Mouse (Mus musculus) lung, embryonic 15.5 days (tissue): ENCODE measurements at regions not wholly inside any gene's neighbourhood (a gene's known extent, or its start where the extent isn't known, plus 50 kb on each side); places are given as distances from the start of the nearest gene placed in this dataset.
"Not testable (repeated sequence)": the region's sequence is repeated elsewhere in the genome, so short reads cannot be mapped to it uniquely, and the experiment has no call there.

Source experiments
- ATAC-seq: fragments of 200-750 bp; cut with Nextera tagmentation; 2 replicates; pipeline ENCODE4 v1.8.0; 2017; ENCODE audit warnings: moderate number of reproducible peaks, borderline replicate concordance; ENCODE audit not compliant: low FRiP score, low TSS enrichment; ENCODE audit errors: extremely low read depth
- H3K27ac ChIP-seq: fragments of 300-500 bp; sonication (generic); 2 replicates; pipeline ENCODE4 v1.5.1; 2015; ENCODE audit warnings: moderate library complexity, mild to moderate bottlenecking, inconsistent platforms
- H3K27me3 ChIP-seq: fragments of 300-500 bp; sonication (generic); 2 replicates; pipeline ENCODE4 v1.6.1; 2015; ENCODE audit warnings: inconsistent platforms
- H3K36me3 ChIP-seq: fragments of 300-500 bp; sonication (generic); 2 replicates; pipeline ENCODE4 v1.6.1; 2015; ENCODE audit warnings: inconsistent platforms
- H3K4me1 ChIP-seq: fragments of 300-500 bp; sonication (generic); 2 replicates; pipeline ENCODE4 v1.6.1; 2015; ENCODE audit warnings: inconsistent platforms
- H3K4me2 ChIP-seq: fragments of 300-500 bp; sonication (generic); 2 replicates; pipeline ENCODE4 v1.6.1; 2015; ENCODE audit warnings: inconsistent platforms, mild to moderate bottlenecking, moderate library complexity
- H3K4me3 ChIP-seq: fragments of 300-500 bp; sonication (generic); 2 replicates; pipeline ENCODE4 v1.5.1; 2015; ENCODE audit warnings: mild to moderate bottlenecking, inconsistent platforms
- H3K9ac ChIP-seq: fragments of 300-500 bp; sonication (generic); 2 replicates; pipeline ENCODE4 v1.6.1; 2015; ENCODE audit warnings: inconsistent platforms
- H3K9me3 ChIP-seq: fragments of 300-500 bp; sonication (generic); 2 replicates; pipeline ENCODE4 v1.6.1; 2016; ENCODE audit warnings: inconsistent platforms
- WGBS: fragments of 180-500 bp; shearing (Covaris S2); methylation state at CpG from one replicate; pipeline ENCODE4 v1.1.7; 2015; 5-methylcytosine and 5-hydroxymethylcytosine counted together

DNA sequence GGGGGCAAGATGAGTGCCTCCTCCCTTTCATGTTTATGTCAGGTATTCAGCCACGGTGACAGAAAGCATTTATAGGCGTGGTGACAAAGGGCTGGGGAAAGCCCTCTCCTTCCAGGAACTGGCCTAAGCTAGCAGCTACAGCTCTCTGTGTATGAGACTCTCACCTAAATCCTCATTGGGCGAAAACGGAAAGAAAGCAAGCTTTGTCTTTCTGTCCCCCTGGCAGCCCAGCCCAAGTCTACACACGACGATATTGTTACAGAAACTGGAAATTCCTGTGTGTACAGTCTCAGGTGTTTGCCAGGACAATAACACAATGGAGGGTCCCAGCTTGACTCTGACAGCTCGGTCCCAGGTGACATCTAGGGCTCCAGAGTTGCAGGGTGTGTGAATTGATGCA lies 60.0 kb downstream of the Dact2 start:
- Histone ChIP-seq H3K9ac (no peak overlapping the region), H3K27ac (0 out of 2 replicates have a peak overlapping the region, but pooled peaks have one; percentile 11), H3K36me3 (no peaks in the 10 kb centered on the region), H3K9me3 (no peaks in the 10 kb centered on the region), H3K4me1 (0 out of 2 replicates have a peak, but pooled peaks cover 3% of the 10 kb centered on the region), H3K27me3 (no peaks in the 10 kb centered on the region), H3K4me3 (no peak overlapping the region), H3K4me2 (no peak overlapping the region)
- peak; percentile 13; the same call in 1 of the 2 replicates for ATAC-seq
- WGBS: 57% methylated on average over 7 of the region's 7 CpGs

- no peak overlapping the region for H3K4me3 ChIP-seq
- no peaks in the 10 kb centered on the region for H3K36me3 ChIP-seq
- no peak for ATAC-seq
- no peak overlapping the region for H3K27ac ChIP-seq
- no peaks in the 10 kb centered on the region for H3K9me3 ChIP-seq
- 82% methylated on average over 5 of the region's 5 CpGs for WGBS
- H3K4me2 ChIP-seq: no peak overlapping the region
- 0 out of 2 replicates have a peak, but pooled peaks cover 3% of the 10 kb centered on the region for H3K4me1 ChIP-seq
- H3K27me3 ChIP-seq: no peaks in the 10 kb centered on the region
- H3K9ac ChIP-seq: no peak overlapping the region
Measured at GRCm38 (mm10) chr17:14141669-14142068, 62.4 kb downstream of the Dact2 start.

DNA sequence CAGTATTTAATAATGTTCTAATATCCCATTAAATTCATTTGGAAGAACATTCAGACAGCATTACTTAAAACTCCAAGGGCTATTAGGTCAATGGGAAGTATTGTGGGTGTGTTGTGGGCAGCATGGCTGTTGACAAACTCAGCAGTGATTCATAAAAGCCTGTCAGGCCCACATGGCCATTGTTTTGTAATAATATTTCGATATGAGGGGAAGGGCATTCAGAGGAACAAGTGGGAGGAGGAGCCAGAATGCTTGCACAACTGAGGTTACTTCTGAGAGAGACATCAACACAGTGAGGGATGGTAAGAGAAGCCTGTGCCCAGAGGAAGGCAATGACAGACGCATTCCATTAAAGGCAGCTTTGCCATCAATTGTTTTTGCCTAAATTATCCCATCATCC lies 63.8 kb downstream of the Dact2 start:
- Histone ChIP-seq H3K36me3 (no peaks in the 10 kb centered on the region), H3K4me1 (0 out of 2 replicates have a peak, but pooled peaks cover 3% of the 10 kb centered on the region), H3K9ac (no peak overlapping the region), H3K9me3 (no peaks in the 10 kb centered on the region), H3K4me3 (no peak overlapping the region), H3K27ac (no peak overlapping the region), H3K27me3 (no peaks in the 10 kb centered on the region), H3K4me2 (no peak overlapping the region)
- 63% methylated on average over 2 of the region's 2 CpGs for WGBS
- no peak for ATAC-seq

GRCm38 (mm10) chr17:14138941-14139340 lies 65.2 kb downstream of the Dact2 start:
- H3K27me3 ChIP-seq: no peaks in the 10 kb centered on the region

DNA sequence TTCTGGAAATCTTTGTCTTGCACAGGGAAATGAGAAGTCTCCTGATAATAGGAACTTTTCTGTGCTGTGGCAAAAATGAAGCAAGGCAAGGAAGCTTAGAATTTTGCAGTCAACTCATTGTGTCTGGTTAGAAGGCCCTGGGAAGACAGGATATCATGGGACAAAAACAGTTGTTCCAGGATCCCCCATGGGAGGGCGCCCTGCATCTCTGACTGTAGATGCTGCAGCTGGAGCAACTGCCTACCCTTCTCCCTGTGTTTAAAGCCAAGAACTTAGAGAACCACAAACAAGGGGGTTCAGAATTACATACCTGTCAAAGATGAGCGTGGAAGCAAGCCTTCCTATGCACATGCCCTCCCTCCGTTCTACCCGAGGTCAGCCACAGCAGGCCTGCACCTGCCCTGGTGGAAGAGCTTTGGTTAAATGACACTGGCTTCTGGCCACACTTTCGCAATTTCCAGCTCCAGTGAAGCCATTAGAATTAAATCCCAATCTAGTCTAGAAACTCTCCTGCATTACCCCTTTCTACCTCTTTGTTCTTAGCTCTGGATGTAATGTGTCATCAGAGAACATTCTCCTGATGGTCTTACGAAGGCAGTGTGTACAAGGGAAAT lies 67.3 kb downstream of the Dact2 start:
- WGBS: 54% methylated on average over 6 of the region's 6 CpGs
- ATAC-seq: no peak
- H3K36me3 ChIP-seq: no peaks in the 10 kb centered on the region

More at GRCm38 (mm10) chr17:14138941-14139340, 65.2 kb downstream of the Dact2 start:
- no peak for ATAC-seq
- H3K9ac ChIP-seq: no peak overlapping the region
- no peaks in the 10 kb centered on the region for H3K36me3 ChIP-seq
- 60% methylated on average over 5 of the region's 5 CpGs for WGBS
- no peak overlapping the region for H3K4me2 ChIP-seq
- H3K4me3 ChIP-seq: no peak overlapping the region
- H3K27ac ChIP-seq: no peak overlapping the region
- no peaks in the 10 kb centered on the region for H3K9me3 ChIP-seq
- H3K4me1 ChIP-seq: 0 out of 2 replicates have a peak, but pooled peaks cover 3% of the 10 kb centered on the region

GRCm38 (mm10) chr17:14134604-14135003 lies 69.5 kb downstream of the Dact2 start:
- 58% methylated on average over 3 of the region's 3 CpGs for WGBS
- Histone ChIP-seq H3K27me3 (no peaks in the 10 kb centered on the region), H3K27ac (no peak overlapping the region), H3K4me3 (no peak overlapping the region), H3K36me3 (no peaks in the 10 kb centered on the region), H3K9me3 (no peaks in the 10 kb centered on the region), H3K4me2 (no peak overlapping the region), H3K4me1 (no peaks in the 10 kb centered on the region), H3K9ac (no peak overlapping the region)
- ATAC-seq: no peak

More for the DNA sequence above, 67.3 kb downstream of the Dact2 start:
- Histone ChIP-seq H3K9me3 (no peaks in the 10 kb centered on the region), H3K4me1 (no peaks in the 10 kb centered on the region), H3K9ac (no peak overlapping the region), H3K27ac (no peak overlapping the region), H3K27me3 (no peaks in the 10 kb centered on the region), H3K4me2 (no peak overlapping the region), H3K4me3 (no peak overlapping the region)

- 62% methylated on average over 2 of the region's 2 CpGs for WGBS
- H3K9ac ChIP-seq: no peak overlapping the region
- ATAC-seq: no peak
- no peak overlapping the region for H3K27ac ChIP-seq
- no peak overlapping the region for H3K4me3 ChIP-seq
- H3K4me1 ChIP-seq: no peaks in the 10 kb centered on the region
- no peaks in the 10 kb centered on the region for H3K36me3 ChIP-seq
- no peaks in the 10 kb centered on the region for H3K9me3 ChIP-seq
- no peak overlapping the region for H3K4me2 ChIP-seq
- no peaks in the 10 kb centered on the region for H3K27me3 ChIP-seq
Measured at GRCm38 (mm10) chr17:14133986-14134385, 70.1 kb downstream of the Dact2 start.

DNA sequence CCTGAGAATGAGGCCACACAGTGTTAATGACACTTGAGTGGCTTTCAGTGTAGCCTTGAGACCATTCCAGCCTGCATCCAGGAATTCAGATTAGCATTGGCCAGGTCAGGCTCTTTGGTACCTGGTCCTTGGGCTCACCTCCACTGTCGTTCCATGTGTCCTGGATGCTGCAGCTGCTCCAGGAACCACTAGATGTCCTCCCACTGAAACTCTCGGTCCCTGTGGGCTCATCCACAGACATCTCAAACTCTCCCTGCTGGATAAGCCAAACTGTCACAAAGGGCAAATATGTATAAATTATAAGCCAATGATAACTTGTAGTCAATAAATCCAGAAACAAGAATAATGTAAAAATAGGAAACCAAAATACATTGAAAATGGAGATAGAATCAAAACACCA lies 67.7 kb upstream of the Gm7358 start:
- H3K36me3 ChIP-seq, H3K27me3 ChIP-seq, H3K27ac ChIP-seq, H3K4me1 ChIP-seq, ATAC-seq, H3K4me3 ChIP-seq, H3K4me2 ChIP-seq, H3K9ac ChIP-seq, H3K9me3 ChIP-seq: not testable (repeated sequence)
- WGBS: 16% methylated on average over 2 of the region's 2 CpGs

DNA sequence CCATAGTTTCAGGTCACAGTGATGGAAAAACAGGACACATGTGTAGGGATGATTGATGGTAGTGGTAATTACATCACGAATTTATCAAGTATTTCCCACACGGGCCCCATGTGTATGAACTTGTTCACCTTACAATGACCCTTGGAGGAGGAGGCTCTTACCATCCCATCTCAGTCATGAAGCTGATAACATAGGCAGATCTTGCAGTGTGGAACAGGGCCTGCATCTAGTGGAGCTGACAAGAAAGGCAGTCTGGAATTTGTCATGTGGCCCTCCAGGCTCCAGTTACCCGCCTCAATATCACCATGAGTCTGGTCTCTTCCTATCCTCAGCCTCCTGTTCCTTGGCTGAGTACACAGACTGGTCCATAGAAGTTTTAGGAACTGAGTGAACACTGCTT lies 59.5 kb upstream of the Gm7358 start:
- H3K27ac ChIP-seq: no peak overlapping the region
- H3K9ac ChIP-seq: no peak overlapping the region
- ATAC-seq: no peak
- H3K4me1 ChIP-seq: no peaks in the 10 kb centered on the region
- no peaks in the 10 kb centered on the region for H3K36me3 ChIP-seq
- no peak overlapping the region for H3K4me2 ChIP-seq
- 33% methylated on average over 3 of the region's 3 CpGs for WGBS
- no peaks in the 10 kb centered on the region for H3K27me3 ChIP-seq
- H3K9me3 ChIP-seq: no peaks in the 10 kb centered on the region
- no peak overlapping the region for H3K4me3 ChIP-seq

DNA sequence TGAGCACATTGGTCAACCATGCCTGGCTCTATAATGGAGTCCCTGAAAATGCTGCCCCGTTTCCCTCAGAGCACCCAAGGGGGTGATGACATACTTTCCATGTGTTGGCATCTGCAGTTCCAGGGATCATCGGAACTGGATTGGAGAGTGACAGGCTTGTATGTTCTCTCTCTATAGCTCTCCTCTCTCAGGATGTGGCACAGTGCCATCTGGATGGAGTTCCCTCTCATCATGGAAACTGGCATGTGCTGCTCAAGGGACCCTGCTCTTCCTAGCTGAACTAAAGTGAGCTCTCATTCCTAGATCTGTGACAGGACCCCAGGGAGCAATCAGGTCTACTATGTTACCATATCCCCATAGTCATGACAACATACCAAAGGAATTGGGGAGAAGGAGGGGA lies 56.9 kb upstream of the Gm7358 start:
- no peak for ATAC-seq
- 75% methylated on average over 2 of the region's 2 CpGs for WGBS
- no peak overlapping the region for H3K4me3 ChIP-seq

DNA sequence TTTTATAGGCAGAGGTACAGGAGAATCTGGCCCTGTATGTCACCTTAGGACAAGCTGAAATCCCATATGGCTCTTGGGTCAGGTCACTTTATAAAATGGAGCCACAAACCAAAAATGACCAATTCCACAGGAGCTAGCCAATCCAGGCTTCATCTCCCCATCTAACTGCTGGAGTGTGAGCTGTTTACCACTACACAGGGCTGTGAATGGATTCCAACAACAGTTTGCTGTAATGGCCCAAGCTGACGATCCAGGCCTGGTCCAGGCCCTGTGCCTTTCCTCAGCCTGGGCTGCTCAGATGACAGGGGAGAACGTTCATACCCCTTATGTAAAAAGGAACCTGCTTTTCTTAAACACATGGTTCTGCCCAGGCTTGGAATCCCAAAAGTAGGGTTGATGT lies 55.5 kb upstream of the Gm7358 start:
- H3K9ac ChIP-seq: no peak overlapping the region
- WGBS: 69% methylated on average over 2 of the region's 2 CpGs
- H3K4me1 ChIP-seq: no peaks in the 10 kb centered on the region
- no peak overlapping the region for H3K4me2 ChIP-seq
- no peak for ATAC-seq
- no peaks in the 10 kb centered on the region for H3K36me3 ChIP-seq
- no peak overlapping the region for H3K4me3 ChIP-seq
- no peak overlapping the region for H3K27ac ChIP-seq
- no peaks in the 10 kb centered on the region for H3K27me3 ChIP-seq
- H3K9me3 ChIP-seq: no peaks in the 10 kb centered on the region

More for the DNA sequence above, 56.9 kb upstream of the Gm7358 start:
- Histone ChIP-seq H3K4me2 (no peak overlapping the region), H3K36me3 (no peaks in the 10 kb centered on the region), H3K9ac (no peak overlapping the region), H3K9me3 (no peaks in the 10 kb centered on the region), H3K27ac (no peak overlapping the region), H3K27me3 (no peaks in the 10 kb centered on the region), H3K4me1 (no peaks in the 10 kb centered on the region)

DNA sequence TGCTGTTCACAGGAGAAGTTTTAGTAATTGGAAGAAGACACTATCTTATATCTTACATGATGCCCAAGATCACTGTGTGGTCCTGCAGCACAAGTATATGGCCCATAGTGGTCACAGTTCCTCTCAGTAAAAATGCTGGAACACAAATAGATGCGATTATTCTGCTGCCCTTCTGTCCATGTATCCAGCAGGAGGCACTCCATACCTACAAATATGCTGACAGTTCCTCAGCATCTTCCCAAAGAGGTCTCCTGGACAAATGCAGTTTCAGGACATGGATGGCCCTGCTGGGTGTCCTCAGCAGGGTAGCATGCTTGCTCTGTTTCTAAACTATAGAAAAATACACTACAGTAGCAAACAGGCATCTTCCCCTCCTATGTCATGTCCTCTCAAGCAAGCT lies 52.4 kb upstream of the Gm7358 start:
- 9% methylated on average over 1 of the region's 1 CpGs for WGBS
- not testable (repeated sequence) for H3K27me3 ChIP-seq, H3K9ac ChIP-seq, H3K4me1 ChIP-seq, ATAC-seq, H3K36me3 ChIP-seq, H3K4me3 ChIP-seq, H3K4me2 ChIP-seq, H3K9me3 ChIP-seq, H3K27ac ChIP-seq
